Mouse (Mus musculus): ENCODE measurements around the gene Gm40193. TPM values are rescaled to one million over a fixed set of nuclear protein-coding genes. Genes with fewer than 3 reads are reported as not detected.

Gm40193 gene
- total RNA-seq, 1 experiment from 2014 or later, result not detected

- ATAC-seq (replicated peaks; ENCODE audit: low read depth, poor library complexity, severe bottlenecking), result no peak
These were observed 21.5 kb downstream of the Gm40193 start for GRCm38 (mm10) chr11:70511242-70511641.

- ATAC-seq (replicated peaks; ENCODE audit: low read depth, poor library complexity, severe bottlenecking), result peak; percentile 78
These were observed 22.8 kb downstream of the Gm40193 start for GRCm38 (mm10) chr11:70509753-70510564.

- no peak for ATAC-seq (replicated peaks; ENCODE audit: low read depth, poor library complexity, severe bottlenecking)
These were observed 25.7 kb downstream of the Gm40193 start for GRCm38 (mm10) chr11:70506962-70507515.

- peak; percentile 83 for ATAC-seq (replicated peaks; ENCODE audit: low read depth, poor library complexity, severe bottlenecking)
These were observed 26.4 kb downstream of the Gm40193 start for GRCm38 (mm10) chr11:70506385-70506784.

GRCm38 (mm10) chr11:70504970-70505369 is 27.8 kb downstream of the Gm40193 start, which contains the start of gene Tm4sf5:
Gene Tm4sf5 (plus strand): TSS chr11:70505244.
- no peak for ATAC-seq (replicated peaks; ENCODE audit: low read depth, poor library complexity, severe bottlenecking)

- no peak for ATAC-seq (replicated peaks; ENCODE audit: low read depth, poor library complexity, severe bottlenecking)
These were observed 30.7 kb downstream of the Gm40193 start for GRCm38 (mm10) chr11:70502018-70502417.

GRCm38 (mm10) chr11:70500476-70500812 is 32.3 kb downstream of the Gm40193 start:
- no peak for ATAC-seq (replicated peaks; ENCODE audit: low read depth, poor library complexity, severe bottlenecking)

GRCm38 (mm10) chr11:70499566-70500475 is 32.9 kb downstream of the Gm40193 start:
- no peak for ATAC-seq (replicated peaks; ENCODE audit: low read depth, poor library complexity, severe bottlenecking)

GRCm38 (mm10) chr11:70489684-70490083 is 43.1 kb downstream of the Gm40193 start:
- ATAC-seq (replicated peaks; ENCODE audit: low read depth, poor library complexity, severe bottlenecking), result peak; percentile 90

GRCm38 (mm10) chr11:70489138-70489537 is 43.6 kb downstream of the Gm40193 start:
- ATAC-seq (replicated peaks; ENCODE audit: low read depth, poor library complexity, severe bottlenecking), result no peak

- no peak for ATAC-seq (replicated peaks; ENCODE audit: low read depth, poor library complexity, severe bottlenecking)
These were observed 44.9 kb downstream of the Gm40193 start for GRCm38 (mm10) chr11:70487816-70488215.

- ATAC-seq (replicated peaks; ENCODE audit: low read depth, poor library complexity, severe bottlenecking), result no peak
These were observed 47.2 kb downstream of the Gm40193 start for GRCm38 (mm10) chr11:70485498-70485897.

Other genes with a start within 250 kb of the Gm40193 start
- not detected in 2 replicates for gene Alox12e, start 210.3 kb downstream of the Gm40193 start, total RNA-seq (2017)
- not detected in 2 replicates for gene Alox15, start 180.9 kb downstream of the Gm40193 start, total RNA-seq (2017)
- 13.4 and 16.5 TPM in 2 replicates for gene Pelp1, start 122.9 kb downstream of the Gm40193 start, total RNA-seq (2017)
- gene Arrb2, start 100.3 kb downstream of the Gm40193 start, total RNA-seq (2017), result 43.6 and 46.6 TPM in 2 replicates
- gene Med11, start 81.0 kb downstream of the Gm40193 start, total RNA-seq (2017), result 36.3 and 43.1 TPM in 2 replicates
- not detected in 2 replicates for gene Zmynd15, start 73.5 kb downstream of the Gm40193 start, total RNA-seq (2017)
- gene Cxcl16, start 73.0 kb downstream of the Gm40193 start, total RNA-seq (2017), result not detected in 2 replicates
- not detected in 2 replicates for gene Tm4sf5, start 27.7 kb downstream of the Gm40193 start, total RNA-seq (2017)
- not detected in 2 replicates for gene Vmo1, start 18.3 kb downstream of the Gm40193 start, total RNA-seq (2017)
- not detected in 2 replicates for gene Gltpd2, start 13.7 kb downstream of the Gm40193 start, total RNA-seq (2017)
- gene Psmb6, start 7.6 kb downstream of the Gm40193 start, total RNA-seq (2017), result 218 and 223 TPM in 2 replicates
- 1.2 and 2.7 TPM in 2 replicates for gene Pld2, start 7.1 kb upstream of the Gm40193 start, total RNA-seq (2017)
- gene Mink1, start 29.9 kb upstream of the Gm40193 start, total RNA-seq (2017), result 30.8 and 33.5 TPM in 2 replicates
- gene 4930544D05Rik, start 82.9 kb upstream of the Gm40193 start, total RNA-seq (2017), result not detected in 2 replicates
- gene Chrne, start 86.3 kb upstream of the Gm40193 start, total RNA-seq (2017), result 0.37 TPM in 1 of 2 replicates, not detected in the other
- 0.58 and 3.2 TPM in 2 replicates for gene Gp1ba, start 106.2 kb upstream of the Gm40193 start, total RNA-seq (2017)
- 56.9 and 65.8 TPM in 2 replicates for gene Rnf167, start 114.3 kb upstream of the Gm40193 start, total RNA-seq (2017)
- gene Slc25a11, start 114.5 kb upstream of the Gm40193 start, total RNA-seq (2017), result 52.5 and 60.6 TPM in 2 replicates
- 437 and 465 TPM in 2 replicates for gene Pfn1, start 121.7 kb upstream of the Gm40193 start, total RNA-seq (2017)
- gene Eno3, start 124.3 kb upstream of the Gm40193 start, total RNA-seq (2017), result 8.9 and 10.0 TPM in 2 replicates
- gene Spag7, start 136.5 kb upstream of the Gm40193 start, total RNA-seq (2017), result 43.2 and 53.2 TPM in 2 replicates
- 5.3 and 13.3 TPM in 2 replicates for gene Camta2, start 155.2 kb upstream of the Gm40193 start, total RNA-seq (2017)
- not detected in 2 replicates for gene Inca1, start 167.2 kb upstream of the Gm40193 start, total RNA-seq (2017)
- gene Kif1c, start 167.6 kb upstream of the Gm40193 start, total RNA-seq (2017), result 4.7 and 8.6 TPM in 2 replicates
- 2.3 and 4.2 TPM in 2 replicates for gene Zfp3, start 231.3 kb upstream of the Gm40193 start, total RNA-seq (2017)

Data from common myeloid progenitor, adult 5-6 weeks (primary cell).